Mouse (Mus musculus) cerebellum, adult 2 months (tissue): ENCODE measurements around the gene Rimbp3.

Experiments used
- CTCF ChIP-seq: fragments of 200-500 bp; IDR thresholded peaks from 2 replicates; pipeline ENCODE4 v1.5.1; 2011; ENCODE audit warnings: low read depth, mild to moderate bottlenecking, control low read depth, low read length, moderate library complexity, borderline replicate concordance; ENCODE audit not compliant: insufficient read depth
- POLR2A ChIP-seq: fragments of 200-500 bp; IDR thresholded peaks from 2 replicates; pipeline ENCODE4 v1.6.1; 2011; ENCODE audit warnings: low read length, control low read depth, borderline replicate concordance; ENCODE audit not compliant: insufficient read depth

DNA sequence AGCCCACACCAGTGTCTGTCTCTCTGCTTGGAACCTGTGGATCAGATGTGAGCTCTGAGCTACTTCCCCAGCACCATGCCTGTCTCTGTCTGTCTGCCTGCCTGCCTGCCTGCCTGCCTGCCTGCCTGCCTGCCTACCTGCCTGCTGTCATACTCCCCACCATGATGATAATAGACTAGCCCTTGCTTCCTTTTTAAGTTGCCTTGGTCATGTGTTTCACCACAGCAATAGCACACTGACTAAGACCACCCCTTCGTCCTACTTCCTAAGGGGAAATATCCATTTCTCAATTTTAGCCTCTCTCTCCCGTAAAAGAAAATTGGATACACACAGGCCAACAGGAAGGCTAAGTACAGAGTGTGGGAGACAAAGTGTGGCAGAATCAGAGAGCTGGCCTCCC, 26.3 kb upstream of the Rimbp3 start:
- TF ChIP-seq CTCF (no peak), POLR2A (no peak)
